Mouse (Mus musculus) neural tube, embryonic 14.5 days (tissue): ENCODE data around the gene Phlpp1. TPM values are rescaled to one million over a fixed set of nuclear protein-coding genes. Genes with fewer than 3 reads are reported as not detected.

Experiments used
- ATAC-seq: fragments of 200-750 bp; cut with Nextera tagmentation; 2 replicates; pipeline ENCODE4 v1.8.0; 2017; ENCODE audit warnings: low read depth, mild to moderate bottlenecking, moderate TSS enrichment, moderate library complexity
- H3K27ac ChIP-seq: fragments of 300-500 bp; sonication (generic); 2 replicates; pipeline ENCODE4 v1.5.1; 2014; ENCODE audit warnings: low read depth, mild to moderate bottlenecking, control low read depth, low read length, moderate library complexity, mixed read lengths
- H3K27me3 ChIP-seq: fragments of 300-500 bp; sonication (generic); 2 replicates; pipeline ENCODE4 v1.6.1; 2014; ENCODE audit warnings: low read length; ENCODE audit not compliant: control insufficient read depth, insufficient read depth
- H3K36me3 ChIP-seq: fragments of 300-500 bp; sonication (generic); 2 replicates; pipeline ENCODE4 v1.6.1; 2014; ENCODE audit warnings: low read length, mixed read lengths; ENCODE audit not compliant: control insufficient read depth, insufficient read depth
- H3K4me1 ChIP-seq: fragments of 300-500 bp; sonication (generic); 2 replicates; pipeline ENCODE4 v1.6.1; 2014; ENCODE audit warnings: low read length; ENCODE audit not compliant: control insufficient read depth, insufficient read depth
- H3K4me2 ChIP-seq: fragments of 300-500 bp; sonication (generic); 2 replicates; pipeline ENCODE4 v1.6.1; 2014; ENCODE audit warnings: mild to moderate bottlenecking, low read depth, low read length, control low read depth
- H3K4me3 ChIP-seq: fragments of 300-500 bp; sonication (generic); 2 replicates; pipeline ENCODE4 v1.5.1; 2014; ENCODE audit warnings: low read depth, low read length, control low read depth, mixed read lengths
- H3K9ac ChIP-seq: fragments of 300-500 bp; sonication (generic); replicated peaks from 2 replicates; pipeline ENCODE4 v1.6.1; 2014; ENCODE audit warnings: low read depth, mild to moderate bottlenecking, control low read depth, low read length, mixed read lengths
- H3K9me3 ChIP-seq: fragments of 300-500 bp; sonication (generic); 2 replicates; pipeline ENCODE4 v1.6.1; 2016; ENCODE audit warnings: low read length; ENCODE audit not compliant: control insufficient read depth
- WGBS: fragments of 180-500 bp; shearing (Covaris S2); extraction: QIAGEN DNeasy Blood & Tissue Kit; methylation state at CpG from one replicate; pipeline ENCODE4 v1.1.7; 2014; 5-methylcytosine and 5-hydroxymethylcytosine counted together
- polyA plus RNA-seq: library from polyadenylated mRNA; unstranded; fragments of >200 nt; fragmentation: Nextera tagmentation; extraction: Ambion mirVana; gene quantifications from 2 replicates; pipeline ENCODE4 v1.2.1, GENCODE M21; 2014

The Phlpp1 gene
- polyA plus RNA-seq, 1 experiment from 2014 or later = 11.8 TPM

DNA sequence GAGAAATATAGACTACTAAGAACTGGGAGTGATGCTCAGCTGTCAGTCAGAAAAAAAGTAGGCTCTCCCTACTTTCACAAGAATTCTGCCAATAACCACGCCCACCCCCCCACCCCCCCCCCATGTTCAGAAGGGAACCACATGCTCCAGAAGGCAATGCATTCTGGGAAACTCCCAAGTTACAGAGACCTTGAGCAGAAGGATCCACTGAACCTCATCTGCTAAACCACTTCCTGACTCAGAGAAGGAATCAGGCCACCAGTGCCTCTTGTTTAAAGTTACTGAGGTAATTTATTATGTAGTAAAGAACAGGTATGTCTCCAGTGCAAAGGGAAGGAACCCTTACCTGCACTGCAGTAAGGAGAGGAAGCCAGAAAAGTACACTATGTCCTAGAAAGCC lies 26.5 kb upstream of the Phlpp1 start:
- Histone ChIP-seq H3K4me1 (0 out of 2 replicates have a peak, but pooled peaks cover 8% of the 10 kb centered on the region), H3K9me3 (no peaks in the 10 kb centered on the region), H3K4me3 (no peak overlapping the region), H3K36me3 (no peaks in the 10 kb centered on the region), H3K4me2 (no peak overlapping the region), H3K9ac (no peak overlapping the region), H3K27ac (no peak overlapping the region), H3K27me3 (no peaks in the 10 kb centered on the region)
- WGBS = 47% methylated on average over 1 of the region's 1 CpGs
- ATAC-seq = no peak

DNA sequence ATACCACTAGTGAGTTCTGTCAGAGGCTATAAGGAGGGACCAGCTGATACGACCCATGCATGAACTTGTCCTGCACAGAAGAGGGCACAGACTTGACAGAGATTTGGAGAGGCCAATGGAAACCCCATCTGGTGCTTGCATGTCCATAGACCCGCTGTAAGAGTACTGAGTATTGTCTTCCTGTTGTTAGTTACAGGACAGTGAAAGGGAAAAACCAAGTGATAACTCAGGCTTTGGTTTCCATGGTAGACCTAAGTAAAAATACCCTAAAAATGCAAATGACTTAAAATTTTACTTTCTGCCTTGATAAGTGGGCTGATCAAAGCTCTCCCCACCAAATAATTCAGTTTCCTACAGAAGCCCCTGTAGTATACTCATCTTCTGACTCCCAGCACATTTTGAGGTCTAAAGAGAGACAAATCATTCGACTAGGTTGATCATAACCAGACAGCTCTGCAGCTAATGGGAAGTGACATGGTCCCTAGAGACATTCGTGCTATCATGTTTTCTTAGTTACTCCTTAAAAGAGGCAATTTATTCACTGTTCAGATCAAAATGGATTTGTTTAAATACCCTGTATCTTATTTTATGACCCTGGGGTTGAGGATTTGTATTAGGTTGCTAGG lies 25.9 kb upstream of the Phlpp1 start:
- no peak overlapping the region for H3K4me2 ChIP-seq
- ATAC-seq = no peak
- no peak overlapping the region for H3K4me3 ChIP-seq
- H3K9me3 ChIP-seq = no peaks in the 10 kb centered on the region
- no peak overlapping the region for H3K27ac ChIP-seq
- no peak overlapping the region for H3K9ac ChIP-seq
- 77% methylated on average over 4 of the region's 4 CpGs for WGBS
- H3K4me1 ChIP-seq = 0 out of 2 replicates have a peak, but pooled peaks cover 8% of the 10 kb centered on the region
- H3K27me3 ChIP-seq = no peaks in the 10 kb centered on the region
- no peaks in the 10 kb centered on the region for H3K36me3 ChIP-seq

DNA sequence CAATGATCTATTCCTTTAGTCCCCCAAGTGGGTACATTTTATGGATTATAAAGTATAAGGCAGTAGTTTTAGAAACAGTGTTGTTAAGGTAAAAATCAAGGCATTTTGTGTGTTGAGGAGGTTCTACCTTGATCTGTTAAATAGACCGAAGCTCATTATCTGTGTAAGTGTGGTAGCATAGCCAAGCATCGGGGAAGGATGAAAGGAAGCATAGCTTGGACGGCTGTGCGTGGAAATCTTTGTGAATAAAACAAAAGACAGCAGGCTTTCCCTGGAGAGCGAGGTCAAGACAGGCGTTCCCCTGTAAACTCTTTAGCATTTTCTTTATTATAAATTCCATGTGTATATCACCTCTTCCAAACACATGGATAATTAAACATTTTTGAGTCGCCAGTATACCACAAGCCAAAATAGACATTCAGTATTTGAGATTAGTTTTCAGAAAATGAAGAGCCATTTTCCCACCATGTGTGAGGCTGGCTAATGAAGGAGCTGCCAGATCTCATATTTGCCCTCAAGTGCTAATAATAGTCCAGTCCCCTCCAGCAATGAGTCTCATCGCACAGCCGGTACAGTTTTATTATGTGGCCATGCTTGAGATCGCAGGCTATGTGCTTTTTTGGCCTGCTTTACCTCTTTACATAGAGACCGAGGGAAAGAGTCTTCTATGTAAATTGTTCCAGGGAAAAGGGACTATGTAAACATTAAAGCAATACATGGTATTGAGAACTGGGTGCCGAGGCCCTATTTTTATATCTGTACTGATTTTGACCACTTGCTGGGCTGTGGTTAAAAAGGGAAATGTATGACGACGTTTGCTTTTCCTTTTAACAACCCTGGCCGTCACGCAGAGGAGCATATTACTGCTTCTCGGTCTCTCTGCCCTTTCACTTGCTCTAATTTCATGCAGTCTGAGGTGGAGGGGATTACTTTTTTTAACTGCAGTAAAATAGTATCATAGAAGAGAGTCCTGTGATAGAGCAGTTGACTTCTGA lies 22.9 kb upstream of the Phlpp1 start:
- no peak for ATAC-seq
- 0 out of 2 replicates have a peak, but pooled peaks cover 8% of the 10 kb centered on the region for H3K4me1 ChIP-seq
- 39% methylated on average over 17 of the region's 17 CpGs for WGBS

DNA sequence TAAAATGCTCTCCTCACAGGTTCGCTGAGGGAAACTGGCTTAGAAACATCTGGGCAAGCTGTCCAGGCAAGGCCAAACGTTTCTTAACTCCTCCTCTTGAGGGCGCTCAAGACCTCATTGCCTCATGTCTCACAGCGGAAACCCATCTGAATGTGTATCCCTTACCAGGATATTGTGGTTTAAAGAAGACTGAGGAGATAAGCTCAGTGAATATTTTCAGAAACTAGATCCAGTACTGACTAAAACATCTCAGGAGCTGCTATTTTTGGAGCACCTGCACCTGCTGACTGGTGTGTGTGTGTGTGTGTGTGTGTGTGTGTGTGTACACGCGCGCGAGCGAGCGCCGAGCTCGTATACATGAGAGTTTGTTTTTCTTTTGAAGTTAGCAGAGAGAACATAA lies 19.7 kb upstream of the Phlpp1 start:
- no peaks in the 10 kb centered on the region for H3K27me3 ChIP-seq
- no peaks in the 10 kb centered on the region for H3K9me3 ChIP-seq
- no peaks in the 10 kb centered on the region for H3K36me3 ChIP-seq
- H3K4me3 ChIP-seq = no peak overlapping the region
- H3K27ac ChIP-seq = no peak overlapping the region
- H3K4me1 ChIP-seq = 0 out of 2 replicates have a peak, but pooled peaks cover 8% of the 10 kb centered on the region
- H3K9ac ChIP-seq = no peak overlapping the region
- no peak overlapping the region for H3K4me2 ChIP-seq
- 87% methylated on average over 12 of the region's 12 CpGs for WGBS
- ATAC-seq = no peak

More for the DNA sequence above, 22.9 kb upstream of the Phlpp1 start:
- Histone ChIP-seq H3K36me3 (no peaks in the 10 kb centered on the region), H3K9ac (no peak overlapping the region), H3K4me3 (no peak overlapping the region), H3K9me3 (no peaks in the 10 kb centered on the region), H3K27me3 (no peaks in the 10 kb centered on the region), H3K4me2 (no peak overlapping the region), H3K27ac (no peak overlapping the region)

DNA sequence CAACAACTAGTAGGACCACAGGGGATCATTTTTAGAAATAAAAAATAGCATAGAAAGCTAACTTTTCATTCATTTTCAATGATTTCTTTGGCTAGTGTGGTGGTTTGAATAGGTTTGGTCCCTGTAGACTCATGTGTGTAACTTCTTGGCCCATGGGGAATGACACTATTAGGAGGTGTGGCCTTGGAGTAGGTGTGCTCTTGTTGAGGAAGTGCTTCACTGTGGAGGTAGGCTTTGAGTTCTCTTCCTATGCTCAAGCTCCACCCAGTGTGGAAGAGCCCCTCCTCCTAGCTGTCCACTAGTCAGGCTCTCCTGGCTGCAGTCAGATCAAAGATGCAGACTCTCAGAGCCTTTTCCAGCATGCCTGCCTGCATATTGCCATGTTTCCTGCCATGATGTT lies 18.8 kb upstream of the Phlpp1 start:
- Histone ChIP-seq H3K4me3 (no peak overlapping the region), H3K27me3 (no peaks in the 10 kb centered on the region), H3K27ac (no peak overlapping the region), H3K36me3 (no peaks in the 10 kb centered on the region), H3K9ac (no peak overlapping the region), H3K4me1 (0 out of 2 replicates have a peak, but pooled peaks cover 8% of the 10 kb centered on the region), H3K9me3 (no peaks in the 10 kb centered on the region), H3K4me2 (no peak overlapping the region)
- no peak for ATAC-seq

DNA sequence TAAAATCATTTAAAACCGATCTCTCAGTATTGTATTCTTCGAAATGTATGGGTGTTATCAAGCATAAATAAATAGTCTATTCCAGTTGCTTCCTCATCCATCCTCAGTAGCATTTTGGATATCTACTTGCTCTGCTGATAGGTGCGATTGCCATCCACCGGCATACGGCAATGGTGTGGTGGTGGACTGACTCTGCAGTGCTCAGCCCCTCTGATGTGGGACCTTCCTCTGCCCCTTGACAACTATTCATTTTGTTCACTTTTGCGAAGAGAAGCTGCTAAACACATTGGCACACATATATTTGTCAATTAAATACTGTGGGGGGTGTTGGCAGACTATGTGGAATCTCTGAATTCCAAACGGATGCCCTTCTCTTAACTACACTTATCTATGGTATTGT lies 17.0 kb upstream of the Phlpp1 start:
- no peak overlapping the region for H3K4me3 ChIP-seq
- ATAC-seq = no peak
- H3K4me2 ChIP-seq = no peak overlapping the region
- no peak overlapping the region for H3K27ac ChIP-seq
- H3K9ac ChIP-seq = no peak overlapping the region
- no peaks in the 10 kb centered on the region for H3K27me3 ChIP-seq
- 92% methylated on average over 7 of the region's 7 CpGs for WGBS
- no peaks in the 10 kb centered on the region for H3K36me3 ChIP-seq
- H3K4me1 ChIP-seq = no peaks in the 10 kb centered on the region
- H3K9me3 ChIP-seq = no peaks in the 10 kb centered on the region

DNA sequence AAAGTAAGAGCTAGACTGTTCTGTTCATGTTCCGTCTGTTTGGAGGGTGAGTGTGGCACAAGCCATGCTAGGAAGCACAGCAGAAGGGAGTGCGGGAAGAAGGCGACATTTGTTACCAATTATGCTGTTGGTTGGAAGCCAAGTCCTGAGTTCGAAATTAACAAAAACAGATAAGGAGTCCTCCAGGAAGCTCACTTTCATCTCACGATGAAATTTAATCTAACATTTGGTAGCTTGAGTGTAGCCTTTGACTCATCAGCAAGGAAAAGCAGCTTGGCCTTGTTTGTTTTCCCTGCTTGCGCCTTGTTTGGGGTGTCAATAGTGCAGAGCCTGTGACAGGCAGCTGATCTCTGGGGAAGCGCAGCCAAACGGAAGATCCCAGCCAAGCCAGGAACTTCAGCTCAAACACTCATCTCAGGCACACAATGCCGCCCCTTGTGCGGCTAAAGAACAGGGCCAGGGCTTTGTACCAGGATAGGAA lies 16.4 kb upstream of the Phlpp1 start:
- H3K4me2 ChIP-seq = no peak overlapping the region
- H3K4me3 ChIP-seq = no peak overlapping the region
- no peaks in the 10 kb centered on the region for H3K27me3 ChIP-seq
- WGBS = 66% methylated on average over 10 of the region's 10 CpGs
- ATAC-seq = no peak
- H3K9ac ChIP-seq = no peak overlapping the region
- H3K9me3 ChIP-seq = no peaks in the 10 kb centered on the region
- H3K27ac ChIP-seq = no peak overlapping the region
- H3K36me3 ChIP-seq = no peaks in the 10 kb centered on the region
- no peaks in the 10 kb centered on the region for H3K4me1 ChIP-seq

DNA sequence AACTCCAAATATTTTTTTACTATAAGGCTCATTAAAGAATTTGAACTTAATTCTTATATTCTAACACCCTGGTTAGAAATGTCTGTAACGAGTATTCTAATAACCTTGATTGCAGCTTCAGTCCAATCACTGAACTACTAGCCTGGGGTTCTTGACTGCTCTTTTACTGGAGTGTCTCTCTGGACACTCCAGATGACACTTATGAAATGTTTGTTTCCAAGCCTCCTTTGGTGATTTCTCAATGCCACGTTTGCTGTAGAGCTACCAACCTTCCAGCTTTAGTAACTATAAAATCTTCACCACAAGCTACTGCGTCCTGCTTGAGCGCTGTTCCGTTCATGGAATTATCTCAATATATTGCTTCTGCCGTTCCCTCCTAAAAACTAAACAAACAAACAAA lies 15.8 kb upstream of the Phlpp1 start:
- 80% methylated on average over 6 of the region's 6 CpGs for WGBS
- H3K4me1 ChIP-seq = no peaks in the 10 kb centered on the region
- H3K27ac ChIP-seq = no peak overlapping the region
- no peaks in the 10 kb centered on the region for H3K9me3 ChIP-seq
- no peak overlapping the region for H3K4me2 ChIP-seq
- H3K36me3 ChIP-seq = no peaks in the 10 kb centered on the region
- no peaks in the 10 kb centered on the region for H3K27me3 ChIP-seq
- no peak for ATAC-seq
- H3K4me3 ChIP-seq = no peak overlapping the region
- no peak overlapping the region for H3K9ac ChIP-seq

DNA sequence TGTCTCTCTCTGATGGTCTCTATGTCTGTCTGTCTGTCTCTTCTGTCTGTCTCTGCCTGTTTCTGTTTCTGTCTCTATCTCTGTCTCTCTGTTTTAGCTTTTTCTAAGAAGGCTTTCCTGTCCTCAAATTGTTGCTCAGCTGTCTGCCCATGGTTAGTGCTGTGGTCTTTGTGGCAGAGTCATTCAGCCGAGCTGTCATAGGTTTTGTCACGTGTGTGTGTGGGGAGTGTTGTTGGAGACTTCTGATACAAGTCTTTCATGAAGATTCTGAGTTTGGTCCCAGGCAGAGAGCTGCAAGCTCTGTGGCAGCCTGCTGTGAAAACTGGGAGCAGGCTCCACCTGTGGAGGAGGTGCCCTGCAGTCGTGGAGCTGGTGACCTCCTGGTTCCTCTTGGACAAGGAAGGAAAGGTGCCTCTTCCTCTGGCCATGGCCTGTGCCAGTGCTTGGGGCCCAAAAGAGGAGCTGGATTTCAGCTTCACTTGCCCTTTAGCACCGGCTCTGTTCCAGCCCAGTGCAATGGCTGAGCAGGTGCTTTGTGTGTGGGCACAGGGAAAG lies 13.5 kb upstream of the Phlpp1 start:
- 71% methylated on average over 4 of the region's 4 CpGs for WGBS
- Histone ChIP-seq H3K27me3 (no peaks in the 10 kb centered on the region), H3K4me2 (no peak overlapping the region), H3K4me1 (no peaks in the 10 kb centered on the region), H3K36me3 (no peaks in the 10 kb centered on the region), H3K9ac (no peak overlapping the region), H3K9me3 (no peaks in the 10 kb centered on the region), H3K27ac (no peak overlapping the region), H3K4me3 (no peak overlapping the region)
- no peak for ATAC-seq
